Mouse (Mus musculus) intestine, embryonic 16.5 days (tissue): ENCODE data around the gene Cyb5r1. TPM values are rescaled to one million over a fixed set of nuclear protein-coding genes. Genes with fewer than 3 reads are reported as not detected.
"Not testable (repeated sequence)": the region's sequence is repeated elsewhere in the genome, so short reads cannot be mapped to it uniquely, and the experiment has no call there.

Experiments used
- ATAC-seq: fragments of 200-750 bp; cut with Nextera tagmentation; 2 replicates; pipeline ENCODE4 v1.8.0; 2017; ENCODE audit warnings: moderate TSS enrichment, moderate library complexity
- H3K27ac ChIP-seq: fragments of 300-500 bp; sonication (generic); 2 replicates; pipeline ENCODE4 v1.5.1; 2014; ENCODE audit warnings: mild to moderate bottlenecking, low read length
- H3K27me3 ChIP-seq: fragments of 300-500 bp; sonication (generic); replicated peaks from 2 replicates; pipeline ENCODE4 v1.6.1; 2014; ENCODE audit warnings: low read length, control low read depth, mixed read lengths; ENCODE audit not compliant: control insufficient read depth, insufficient read depth
- H3K36me3 ChIP-seq: fragments of 300-500 bp; sonication (generic); 2 replicates; pipeline ENCODE4 v1.6.1; 2014; ENCODE audit warnings: low read length, control low read depth; ENCODE audit not compliant: control insufficient read depth, insufficient read depth
- H3K4me1 ChIP-seq: fragments of 300-500 bp; sonication (generic); 2 replicates; pipeline ENCODE4 v1.6.1; 2014; ENCODE audit warnings: low read length, control low read depth, mixed read lengths; ENCODE audit not compliant: control insufficient read depth, insufficient read depth
- H3K4me2 ChIP-seq: fragments of 300-500 bp; sonication (generic); 2 replicates; pipeline ENCODE4 v1.6.1; 2014; ENCODE audit warnings: low read depth, low read length, control low read depth
- H3K4me3 ChIP-seq: fragments of 300-500 bp; sonication (generic); 2 replicates; pipeline ENCODE4 v1.5.1; 2014; ENCODE audit warnings: mild to moderate bottlenecking, low read length
- H3K9ac ChIP-seq: fragments of 300-500 bp; sonication (generic); 2 replicates; pipeline ENCODE4 v1.6.1; 2014; ENCODE audit warnings: low read depth, low read length
- H3K9me3 ChIP-seq: fragments of 300-500 bp; sonication (generic); 2 replicates; pipeline ENCODE4 v1.6.1; 2016; ENCODE audit warnings: low read length, control low read depth; ENCODE audit not compliant: control insufficient read depth
- WGBS: fragments of 180-500 bp; shearing (Covaris S2); extraction: QIAGEN DNeasy Blood & Tissue Kit; methylation state at CpG from one replicate; pipeline ENCODE4 v1.1.7; 2014; 5-methylcytosine and 5-hydroxymethylcytosine counted together
- polyA plus RNA-seq: library from polyadenylated mRNA; unstranded; fragments of >200 nt; fragmentation: Nextera tagmentation; extraction: Ambion mirVana; gene quantifications from 2 replicates; pipeline ENCODE4 v1.2.1, GENCODE M21; 2015

The Cyb5r1 gene
- polyA plus RNA-seq, 1 experiment from 2014 or later = 38.6 TPM

- not testable (repeated sequence) for H3K27ac ChIP-seq, H3K4me1 ChIP-seq, H3K4me2 ChIP-seq, H3K9ac ChIP-seq, H3K27me3 ChIP-seq, H3K36me3 ChIP-seq, H3K4me3 ChIP-seq, ATAC-seq, H3K9me3 ChIP-seq
- WGBS = 75% methylated on average over 3 of the region's 3 CpGs
Observed at GRCm38 (mm10) chr1:134448537-134448936, 43.2 kb downstream of the Cyb5r1 start.

- no peak overlapping the region for H3K27ac ChIP-seq
- H3K4me3 ChIP-seq = no peak overlapping the region
- H3K27me3 ChIP-seq = no peaks in the 10 kb centered on the region
- WGBS = 86% methylated on average over 4 of the region's 4 CpGs
- H3K9me3 ChIP-seq = no peaks in the 10 kb centered on the region
- ATAC-seq = no peak
- no peak overlapping the region for H3K4me2 ChIP-seq
- no peaks in the 10 kb centered on the region for H3K36me3 ChIP-seq
- H3K9ac ChIP-seq = no peak overlapping the region
- no peaks in the 10 kb centered on the region for H3K4me1 ChIP-seq
Observed at GRCm38 (mm10) chr1:134450201-134450600, 44.8 kb downstream of the Cyb5r1 start.

GRCm38 (mm10) chr1:134450986-134451385 lies 45.6 kb downstream of the Cyb5r1 start:
- H3K27me3 ChIP-seq = no peaks in the 10 kb centered on the region
- no peak overlapping the region for H3K27ac ChIP-seq
- H3K9me3 ChIP-seq = no peaks in the 10 kb centered on the region
- WGBS = 45% methylated on average over 3 of the region's 3 CpGs
- no peak overlapping the region for H3K4me2 ChIP-seq
- H3K4me1 ChIP-seq = peaks cover under 1% of the 10 kb centered on the region; the same call in 1 of the 2 replicates
- no peaks in the 10 kb centered on the region for H3K36me3 ChIP-seq
- no peak overlapping the region for H3K4me3 ChIP-seq
- ATAC-seq = no peak
- no peak overlapping the region for H3K9ac ChIP-seq

- H3K4me2 ChIP-seq = peak within 1 kb of the TSS; percentile 75
- peak; percentile 99 for ATAC-seq
- under 1% methylated on average over 61 of the region's 61 CpGs for WGBS
- peak within 1 kb of the TSS; percentile 74 for H3K27ac ChIP-seq
- no peaks in the 10 kb centered on the region for H3K27me3 ChIP-seq
- peaks cover 5% of the 10 kb centered on the region; the same call in 1 of the 2 replicates for H3K4me1 ChIP-seq
- no peaks in the 10 kb centered on the region for H3K36me3 ChIP-seq
- peak within 1 kb of the TSS; percentile 98 for H3K9ac ChIP-seq
- no peaks in the 10 kb centered on the region for H3K9me3 ChIP-seq
- peak within 1 kb of the TSS; percentile 99 for H3K4me3 ChIP-seq
Observed at GRCm38 (mm10) chr1:134454904-134455824, 49.8 kb downstream of the Cyb5r1 start, which contains the start of gene Klhl12. Gene Klhl12, plus strand, starts transcription at chr1:134455531.

- H3K9me3 ChIP-seq = no peaks in the 10 kb centered on the region
- WGBS = 13% methylated on average over 5 of the region's 5 CpGs
- H3K4me3 ChIP-seq = peak overlapping the region; percentile 99
- peaks cover 5% of the 10 kb centered on the region; the same call in 1 of the 2 replicates for H3K4me1 ChIP-seq
- H3K27ac ChIP-seq = no peak overlapping the region
- no peaks in the 10 kb centered on the region for H3K27me3 ChIP-seq
- H3K4me2 ChIP-seq = peak overlapping the region; percentile 75
- no peaks in the 10 kb centered on the region for H3K36me3 ChIP-seq
- peak overlapping the region; percentile 98 for H3K9ac ChIP-seq
- no peak for ATAC-seq
Observed at GRCm38 (mm10) chr1:134456060-134456459, 50.7 kb downstream of the Cyb5r1 start.

- 87% methylated on average over 7 of the region's 7 CpGs for WGBS
- Histone ChIP-seq H3K27ac (no peak overlapping the region), H3K9ac (no peak overlapping the region), H3K4me2 (no peak overlapping the region), H3K4me3 (no peak overlapping the region), H3K27me3 (no peaks in the 10 kb centered on the region), H3K4me1 (peaks cover 5% of the 10 kb centered on the region; the same call in 1 of the 2 replicates), H3K36me3 (no peaks in the 10 kb centered on the region), H3K9me3 (no peaks in the 10 kb centered on the region)
- no peak for ATAC-seq
Observed at GRCm38 (mm10) chr1:134458139-134458727, 52.9 kb downstream of the Cyb5r1 start.

- Histone ChIP-seq H3K27me3 (no peaks in the 10 kb centered on the region), H3K9ac (no peak overlapping the region), H3K27ac (no peak overlapping the region), H3K4me1 (peaks cover 5% of the 10 kb centered on the region; the same call in 1 of the 2 replicates), H3K4me2 (no peak overlapping the region), H3K4me3 (no peak overlapping the region), H3K9me3 (no peaks in the 10 kb centered on the region), H3K36me3 (no peaks in the 10 kb centered on the region)
- WGBS = 100% methylated on average over 1 of the region's 1 CpGs
- ATAC-seq = no peak
Observed at GRCm38 (mm10) chr1:134460294-134461284, 55.2 kb downstream of the Cyb5r1 start.
